Mouse (Mus musculus) MEL (cell line): Measurements from ENCODE around the gene Fam151a. TPM values are rescaled to one million over a fixed set of nuclear protein-coding genes. Genes with fewer than 3 reads are reported as not detected.
"Not testable (repeated sequence)": the region's sequence is repeated elsewhere in the genome, so short reads cannot be mapped to it uniquely, and the experiment has no call there.

Source experiments
- DNase-seq: peaks from one replicate; pipeline ENCODE4 v3.0.0; 2011; ENCODE audit warnings: low read depth, low spot score
- H3K27ac ChIP-seq: 2 replicates; pipeline ENCODE4 v1.5.1; 2012; ENCODE audit warnings: low read depth, mild to moderate bottlenecking, control low read depth, low read length, moderate library complexity; ENCODE audit not compliant: control insufficient read depth
- H3K27me3 ChIP-seq, 2 experiments: fragments of 150-350 bp in 1 of 2; sonication (generic) in 1 of 2; 2 replicates each; pipeline ENCODE4 v1.6.1; 2012; ENCODE audit warnings: low read length in 2 of 2, mild to moderate bottlenecking in 2 of 2, improper control_type of control experiment in 1 of 2, moderate library complexity in 1 of 2; ENCODE audit not compliant: insufficient read depth in 2 of 2, control insufficient read depth in 1 of 2
- H3K36me3 ChIP-seq, 2 experiments: 2 replicates each; pipeline ENCODE4 v1.6.1; 2012 to 2014; ENCODE audit warnings: low read length in 2 of 2, improper control_type of control experiment in 1 of 2, inconsistent platforms in 1 of 2, mild to moderate bottlenecking in 1 of 2; ENCODE audit not compliant: insufficient read depth in 2 of 2, control insufficient read depth in 1 of 2
- H3K4me1 ChIP-seq, 2 experiments: fragments of 150-350 bp in 1 of 2; sonication (generic) in 1 of 2; 2 replicates each; pipeline ENCODE4 v1.6.1; 2012; ENCODE audit warnings: low read length in 2 of 2, improper control_type of control experiment in 1 of 2, mild to moderate bottlenecking in 1 of 2; ENCODE audit not compliant: insufficient read depth in 2 of 2, control insufficient read depth in 1 of 2
- H3K4me3 ChIP-seq, 2 experiments: fragments of 150-350 bp in 1 of 2; sonication (generic) in 1 of 2; 2 replicates each; pipeline ENCODE4 v1.5.1; 2012; ENCODE audit warnings: low read depth in 2 of 2, low read length in 2 of 2, mild to moderate bottlenecking in 2 of 2, moderate library complexity in 2 of 2, control low read depth in 1 of 2, improper control_type of control experiment in 1 of 2; ENCODE audit not compliant: control insufficient read depth in 1 of 2, insufficient read depth in 1 of 2
- H3K79me2 ChIP-seq: 2 replicates; pipeline ENCODE4 v1.6.1; 2012; ENCODE audit warnings: mild to moderate bottlenecking, low read length, moderate library complexity; ENCODE audit not compliant: control insufficient read depth, poor library complexity, insufficient read depth
- H3K9ac ChIP-seq: 2 replicates; pipeline ENCODE4 v1.6.1; 2012; ENCODE audit warnings: low read depth, mild to moderate bottlenecking, control low read depth, low read length, moderate library complexity; ENCODE audit not compliant: control insufficient read depth, poor library complexity, severe bottlenecking
- H3K9me3 ChIP-seq: fragments of 150-350 bp; sonication (generic); replicated peaks from 2 replicates; pipeline ENCODE4 v1.6.1; 2012; ENCODE audit warnings: mild to moderate bottlenecking, low read length, improper control_type of control experiment, moderate library complexity; ENCODE audit not compliant: insufficient read depth
- E2F4 ChIP-seq: IDR thresholded peaks from 2 replicates; pipeline ENCODE4 v1.6.1; 2011; ENCODE audit warnings: low read depth, low read length, improper control_type of control experiment, borderline replicate concordance
- MEF2A ChIP-seq: IDR thresholded peaks from 2 replicates; pipeline ENCODE4 v1.6.1; 2014; ENCODE audit warnings: low read depth, mild to moderate bottlenecking, inconsistent platforms, low read length, improper control_type of control experiment; ENCODE audit not compliant: poor library complexity, insufficient replicate concordance, severe bottlenecking; ENCODE audit errors: extremely low read depth
- MXI1 ChIP-seq: IDR thresholded peaks from 2 replicates; pipeline ENCODE4 v1.6.1; 2011; ENCODE audit warnings: mild to moderate bottlenecking, low read depth, low read length, improper control_type of control experiment
- MYB ChIP-seq: IDR thresholded peaks from 2 replicates; pipeline ENCODE4 v1.6.1; 2011; ENCODE audit warnings: mild to moderate bottlenecking, low read depth, low read length, improper control_type of control experiment
- MYC ChIP-seq: IDR thresholded peaks from 2 replicates; pipeline ENCODE4 v1.6.1; 2011; ENCODE audit warnings: low read depth, mild to moderate bottlenecking, low read length, improper control_type of control experiment, moderate library complexity
- POLR2AphosphoS2 ChIP-seq: IDR thresholded peaks from 2 replicates; pipeline ENCODE4 v1.6.1; 2011; ENCODE audit warnings: low read length, improper control_type of control experiment
- RCOR1 ChIP-seq: IDR thresholded peaks from 2 replicates; pipeline ENCODE4 v1.6.1; 2012; ENCODE audit warnings: low read depth, mild to moderate bottlenecking, inconsistent platforms, low read length, improper control_type of control experiment
- SMC3 ChIP-seq: IDR thresholded peaks from 2 replicates; pipeline ENCODE4 v1.6.1; 2011; ENCODE audit warnings: low read depth, low read length, improper control_type of control experiment
- TBP ChIP-seq: IDR thresholded peaks from 2 replicates; pipeline ENCODE4 v1.8.0; 2011; ENCODE audit warnings: low read depth, low read length, improper control_type of control experiment
- TCF12 ChIP-seq: IDR thresholded peaks from 2 replicates; pipeline ENCODE4 v1.6.1; 2014; ENCODE audit warnings: low read depth, mild to moderate bottlenecking, inconsistent platforms, low read length, improper control_type of control experiment, moderate library complexity
- USF1 ChIP-seq: IDR thresholded peaks from 2 replicates; pipeline ENCODE4 v1.6.1; 2014; ENCODE audit warnings: low read depth, mild to moderate bottlenecking, inconsistent platforms, low read length, improper control_type of control experiment, moderate library complexity
- polyA plus RNA-seq, 2 experiments: library from polyadenylated mRNA; stranded (reverse) in 1 of 2; unstranded in 1 of 2; fragments of >175 nt in 1 of 2; fragments of >200 nt in 1 of 2; gene quantifications; 2 replicates each; pipeline versions ENCODE4 v1.2.1 to v1.2.4; 2012; ENCODE audit warnings: low replicate concordance in 2 of 2, low read depth in 1 of 2; ENCODE audit not compliant: insufficient read length in 2 of 2, insufficient read depth in 1 of 2, missing spikeins in 1 of 2
- total RNA-seq: library from RNA; depleted of rRNA; stranded (reverse); fragments of 300-350 nt; gene quantifications from 2 replicates; pipeline ENCODE4 v1.2.3, GENCODE M21; 2012

Fam151a gene
- total and polyA plus RNA-seq, 3 experiments = 0.08 TPM; not detected in 2

DNA sequence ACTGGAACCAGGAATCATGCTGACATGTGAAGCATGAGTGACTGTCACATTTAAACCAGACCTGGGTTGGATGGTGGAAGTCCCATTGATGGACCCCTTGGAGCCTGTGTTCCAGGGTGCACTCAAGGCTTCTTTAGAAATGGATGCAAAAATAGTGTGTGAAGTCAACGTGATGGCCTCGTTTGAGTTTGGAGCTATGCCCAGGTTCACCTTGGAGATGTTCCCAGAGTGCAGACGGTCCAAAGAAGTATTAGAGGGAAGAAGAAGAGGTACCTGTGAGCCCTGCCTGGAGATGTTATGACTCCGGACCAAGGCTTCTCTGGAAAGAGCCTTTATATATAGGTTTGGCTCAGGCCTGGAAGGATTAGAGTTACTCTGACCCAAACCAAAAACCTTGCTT is 13.1 kb upstream of the Fam151a start:
- Histone ChIP-seq H3K9me3 (no peaks in the 10 kb centered on the region), H3K27ac (no peak overlapping the region), H3K36me3 (no peaks in the 10 kb centered on the region), H3K4me3 (no peak overlapping the region), H3K4me1 (no peaks in the 10 kb centered on the region), H3K79me2 (no peaks in the 10 kb centered on the region), H3K9ac (no peak overlapping the region), H3K27me3 (peaks cover 29 to 36% of the 10 kb centered on the region in 2 experiments)
- DNase-seq = no peak
- TF ChIP-seq MXI1 = no peak
- TF ChIP-seq E2F4 = no peak
- TF ChIP-seq SMC3 = no peak
- TF ChIP-seq TCF12 = no peak
- no peak for TF ChIP-seq USF1
- TF ChIP-seq MYB = no peak

DNA sequence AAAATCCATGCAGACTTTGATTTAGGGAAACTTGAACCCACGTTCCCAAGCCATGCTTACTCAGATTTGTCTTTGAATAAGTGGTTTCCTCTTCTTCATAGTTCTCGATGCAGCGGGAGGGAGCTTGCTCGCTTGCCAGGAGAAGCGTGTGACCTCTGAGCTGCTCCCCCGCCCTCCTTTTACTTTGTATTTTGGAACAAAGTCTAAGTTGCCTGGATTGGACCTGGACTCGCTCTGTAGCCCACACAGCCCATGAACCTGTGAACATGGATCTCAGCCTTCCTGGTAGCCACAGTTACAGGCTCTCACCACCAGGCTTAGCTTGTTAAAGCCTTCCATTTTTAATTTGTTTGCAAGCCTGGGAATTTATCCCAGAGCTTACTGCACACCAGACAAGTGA is 2.9 kb upstream of the Fam151a start, which contains the start of gene Mroh7:
Gene Mroh7, minus strand, starts transcription at position 112 of the 400 bp plus-strand sequence.
- Histone ChIP-seq H3K27me3 (peaks cover 1 to 12% of the 10 kb centered on the region in 2 experiments), H3K9ac (no peak within 1 kb of the TSS)

DNA sequence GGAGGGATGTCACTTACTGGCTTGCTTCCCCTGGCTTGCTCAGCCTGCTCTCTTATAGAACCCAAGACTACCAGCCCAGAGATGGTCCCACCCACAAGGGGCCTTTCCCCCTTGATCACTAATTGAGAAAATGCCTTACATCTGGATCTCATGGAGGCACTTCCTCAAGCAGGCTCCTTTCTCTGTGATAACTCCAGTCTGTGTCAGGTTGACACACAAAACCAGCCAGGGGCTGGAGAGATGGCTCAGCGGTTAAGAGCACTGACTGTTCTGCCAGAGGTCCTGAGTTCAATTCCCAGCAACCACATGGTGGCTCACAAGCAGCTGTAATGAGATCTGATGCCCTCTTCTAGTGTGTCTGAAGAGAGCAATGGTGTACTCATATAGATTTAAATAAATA is 3.2 kb downstream of the Fam151a start:
- H3K4me1 ChIP-seq, H3K27me3 ChIP-seq, H3K9me3 ChIP-seq, H3K4me3 ChIP-seq, H3K9ac ChIP-seq, H3K79me2 ChIP-seq, H3K36me3 ChIP-seq, H3K27ac ChIP-seq, DNase-seq: not testable (repeated sequence)
- TF ChIP-seq TBP = 0 out of 2 replicates have a peak, but pooled peaks have one; percentile 16

More for the DNA sequence above, 2.9 kb upstream of the Fam151a start, which contains the start of gene Mroh7:
- DNase-seq = no peak
- H3K79me2 ChIP-seq = no peaks in the 10 kb centered on the region
- TF ChIP-seq MEF2A = no peak
- no peak for TF ChIP-seq MYC
- TF ChIP-seq POLR2AphosphoS2 = no peak
- TF ChIP-seq RCOR1 = no peak
- no peak within 1 kb of the TSS for H3K4me3 ChIP-seq
- no peaks in the 10 kb centered on the region for H3K36me3 ChIP-seq
- H3K9me3 ChIP-seq = no peaks in the 10 kb centered on the region
- H3K4me1 ChIP-seq = no peaks in the 10 kb centered on the region
- no peak within 1 kb of the TSS for H3K27ac ChIP-seq
